Mouse (Mus musculus) left cerebral cortex, adult 2 months (tissue): Measurements from ENCODE around the gene Rbsn. TPM values are rescaled to one million over a fixed set of nuclear protein-coding genes. Genes with fewer than 3 reads are reported as not detected.

Source experiments
- DNase-seq, 2 experiments: peaks; one replicate each; pipeline ENCODE4 v3.0.0; 2021 to 2022; ENCODE audit warnings: low spot score in 2 of 2, mixed read lengths in 1 of 2; ENCODE audit errors: extremely low spot score in 1 of 2
- H3K27ac ChIP-seq: fragments of 200-600 bp; 2 replicates; pipeline ENCODE4 v1.8.1; 2022
- H3K4me3 ChIP-seq: fragments of 200-600 bp; 2 replicates; pipeline ENCODE4 v1.8.1; 2022
- CTCF ChIP-seq: fragments of 200-600 bp; IDR thresholded peaks from 2 replicates; pipeline ENCODE4 v1.8.1; 2022; ENCODE audit warnings: antibody characterized with exemption, mild to moderate bottlenecking, moderate library complexity
- intact Hi-C: fragments of 180-260 bp; cut with DNase I; formaldehyde crosslinking; loops from one replicate; pipeline ENCODE4 v1.15.1; 2025
- total RNA-seq, 2 experiments: library from RNA; stranded (reverse); gene quantifications; 2 replicates each; pipeline ENCODE4 v1.2.3; 2021

The Rbsn gene
- total RNA-seq, 2 experiments from 2014 or later: 43.8 to 47.1 TPM

DNA sequence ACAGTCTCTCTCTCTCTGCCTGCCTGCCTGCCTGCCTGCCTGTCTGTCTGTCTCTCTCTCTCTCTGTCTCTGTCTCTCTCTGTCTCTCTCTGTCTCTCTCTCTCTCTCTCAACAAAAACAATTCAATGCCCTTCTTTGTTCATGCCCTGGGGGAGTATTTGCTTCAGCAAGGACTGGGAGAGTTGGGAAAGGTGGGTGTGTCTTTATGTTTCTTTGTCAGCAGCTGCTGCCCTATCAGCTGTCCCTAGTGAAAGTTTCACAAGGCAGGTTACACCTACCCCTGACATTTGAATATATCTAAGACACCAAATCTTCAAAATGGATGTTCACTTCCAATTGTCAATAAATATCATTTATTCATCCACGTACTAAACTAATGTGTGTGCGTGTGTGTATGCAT is 14.9 kb upstream of the Rbsn start:
- Histone ChIP-seq H3K4me3 (no peak overlapping the region), H3K27ac (no peak overlapping the region)
- no peak for TF ChIP-seq CTCF
- intact Hi-C loops: no loop called here
- no peak for DNase-seq

DNA sequence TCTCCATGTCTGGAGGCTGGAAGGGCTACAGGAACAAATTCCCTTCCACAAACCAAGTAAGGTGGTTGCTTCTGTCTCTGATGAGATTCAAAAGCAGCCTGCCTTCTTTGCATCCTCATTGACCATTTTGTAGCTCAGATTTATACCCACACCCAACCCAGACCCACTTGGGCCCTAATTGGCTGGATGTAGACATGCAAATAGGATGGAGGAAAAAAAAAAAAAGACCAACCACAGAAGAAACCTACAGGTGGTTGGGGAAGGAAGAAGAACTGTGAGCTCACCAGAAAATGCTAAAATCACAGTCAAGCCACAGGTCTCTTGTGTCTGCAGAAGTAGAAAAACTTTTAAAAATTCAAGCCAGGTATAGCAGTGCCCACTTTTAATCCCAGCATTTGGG is 14.4 kb upstream of the Rbsn start:
- no peak for TF ChIP-seq CTCF
- DNase-seq: no peak
- Histone ChIP-seq H3K4me3 (no peak overlapping the region), H3K27ac (no peak overlapping the region)
- intact Hi-C loops: no loop called here

DNA sequence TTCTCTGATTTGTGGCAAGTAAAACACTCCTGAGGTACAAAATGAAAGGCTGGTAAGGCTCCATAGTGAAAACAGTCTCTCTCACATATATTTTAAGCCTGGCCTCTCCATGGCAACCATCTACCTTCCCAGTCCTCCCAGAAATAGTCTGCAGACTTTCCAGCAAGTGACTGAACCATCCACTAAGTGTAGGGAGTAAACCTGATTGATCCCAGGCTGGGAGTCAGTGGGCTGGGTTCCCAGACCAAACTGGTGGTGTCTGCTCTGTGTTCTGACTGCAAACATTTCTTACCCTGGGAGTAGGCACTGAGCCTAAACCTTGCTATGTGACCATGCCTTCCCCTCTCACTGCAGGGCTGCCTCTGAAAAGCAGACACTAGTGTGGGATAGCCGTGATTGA is 10.3 kb upstream of the Rbsn start:
- no peak for DNase-seq

DNA sequence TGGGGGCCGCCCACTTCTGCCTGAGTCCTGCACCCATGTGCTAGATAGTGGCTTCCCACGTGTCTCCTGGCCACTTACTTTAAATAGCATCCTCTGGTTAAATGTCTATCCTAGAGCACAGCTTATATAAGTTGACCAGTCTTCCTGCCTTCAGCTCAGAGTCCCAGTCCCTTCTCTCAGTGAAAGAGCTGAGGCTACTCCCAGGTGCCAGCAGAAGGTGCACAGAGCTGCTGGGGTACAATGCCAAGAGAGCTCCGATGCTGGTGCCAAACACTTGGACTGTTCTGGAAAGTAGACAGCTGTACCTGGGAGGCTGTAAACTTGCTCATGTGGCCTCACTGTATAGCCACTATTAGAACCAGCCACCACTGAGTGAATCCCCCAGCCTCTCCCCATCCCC is 7.3 kb upstream of the Rbsn start:
- no peak for DNase-seq
- Histone ChIP-seq H3K27ac (no peak overlapping the region), H3K4me3 (no peak overlapping the region)
- no peak for TF ChIP-seq CTCF
- intact Hi-C loops: no loop called here

More for the DNA sequence above, 10.3 kb upstream of the Rbsn start:
- TF ChIP-seq CTCF: no peak
- intact Hi-C loops: no loop called here
- peak overlapping the region; percentile 61; the same call in 1 of the 2 replicates for H3K27ac ChIP-seq
- no peak overlapping the region for H3K4me3 ChIP-seq

DNA sequence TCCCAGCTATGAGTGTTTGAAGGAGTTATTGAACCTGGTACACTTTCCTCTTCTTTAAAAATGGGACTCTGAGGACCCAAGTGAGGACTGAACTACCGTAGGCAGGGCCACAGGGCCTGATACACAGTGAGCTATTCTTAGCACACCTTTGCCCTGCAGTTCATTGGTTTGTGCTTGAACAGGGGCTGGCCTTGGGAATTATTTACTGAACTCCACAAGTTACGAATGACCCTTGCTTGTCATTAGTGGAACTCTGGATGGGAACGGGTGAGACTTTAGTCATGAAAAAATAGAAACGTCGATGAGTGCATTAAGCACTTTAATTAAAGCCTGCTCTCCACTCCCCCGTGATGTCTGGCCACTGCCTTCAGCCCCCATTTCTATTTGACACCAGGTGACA is 6.9 kb upstream of the Rbsn start:
- Histone ChIP-seq H3K4me3 (no peak overlapping the region), H3K27ac (no peak overlapping the region)
- TF ChIP-seq CTCF: no peak
- intact Hi-C loops: no loop called here
- no peak for DNase-seq

DNA sequence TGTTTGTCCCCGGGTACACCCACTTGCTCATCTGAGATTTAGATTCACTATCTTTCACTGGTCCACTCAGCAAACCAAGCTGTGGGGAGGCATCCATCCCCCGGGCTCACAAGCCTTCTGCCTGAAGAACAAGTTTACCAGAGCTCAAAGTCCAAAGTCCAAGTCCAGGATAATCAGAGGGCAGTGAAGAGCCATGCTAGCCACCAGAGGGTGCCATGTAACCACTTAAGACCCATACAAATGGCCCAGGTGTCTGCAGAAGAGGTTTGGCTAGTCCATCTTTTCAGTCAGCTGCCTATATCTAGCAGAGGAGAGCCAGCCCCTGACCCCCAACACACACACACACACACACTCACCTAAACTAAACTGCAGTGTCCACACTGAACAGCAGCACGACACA is 4.7 kb upstream of the Rbsn start:
- DNase-seq: peak; percentile 42 to 58
- intact Hi-C loops: loop anchor here (1.0 to 5.0 kb wide), 2 partner anchors 50 to 523 kb away; no protein-coding TSS in a partner anchor
- peak; percentile 70 for TF ChIP-seq CTCF
- Histone ChIP-seq H3K4me3 (no peak overlapping the region), H3K27ac (no peak overlapping the region)

DNA sequence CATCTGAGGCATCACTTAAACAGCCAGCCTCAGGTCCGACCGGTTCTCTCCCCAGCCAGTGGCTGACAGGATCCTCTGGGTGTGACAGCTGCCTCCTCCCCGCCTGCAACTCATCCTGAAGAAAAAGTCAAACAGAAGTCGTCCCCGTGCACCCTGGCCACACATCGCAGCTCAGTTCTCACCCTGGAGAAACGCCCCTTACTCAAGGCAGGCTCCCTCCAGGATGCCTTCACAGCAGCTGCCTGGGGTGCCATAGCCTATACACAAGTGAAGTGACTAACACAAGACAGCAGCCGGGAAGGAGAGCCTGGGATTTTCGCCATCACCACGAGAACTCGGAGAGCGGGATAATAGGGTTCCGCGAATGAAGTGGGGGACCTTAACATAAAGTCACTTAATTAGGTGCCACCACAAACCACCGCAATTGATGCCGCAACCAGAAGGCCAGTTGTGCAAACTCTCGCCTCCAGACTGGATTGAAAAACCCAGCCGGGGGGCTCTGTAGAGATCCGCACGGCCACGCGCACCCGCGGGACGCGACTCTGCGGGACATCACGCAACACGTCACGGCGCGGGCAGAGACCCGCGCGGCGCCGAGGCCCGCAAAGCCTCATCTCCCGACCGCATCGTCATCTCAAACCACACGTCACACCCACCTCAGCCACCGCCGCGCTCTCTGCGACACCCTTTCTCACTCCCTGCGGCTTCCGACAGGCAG is 511 bp downstream of the Rbsn start:
- no peak for TF ChIP-seq CTCF
- H3K27ac ChIP-seq: peak overlapping the region; percentile 89
- DNase-seq: no peak
- intact Hi-C loops: no loop called here
- H3K4me3 ChIP-seq: peak overlapping the region; percentile 86

DNA sequence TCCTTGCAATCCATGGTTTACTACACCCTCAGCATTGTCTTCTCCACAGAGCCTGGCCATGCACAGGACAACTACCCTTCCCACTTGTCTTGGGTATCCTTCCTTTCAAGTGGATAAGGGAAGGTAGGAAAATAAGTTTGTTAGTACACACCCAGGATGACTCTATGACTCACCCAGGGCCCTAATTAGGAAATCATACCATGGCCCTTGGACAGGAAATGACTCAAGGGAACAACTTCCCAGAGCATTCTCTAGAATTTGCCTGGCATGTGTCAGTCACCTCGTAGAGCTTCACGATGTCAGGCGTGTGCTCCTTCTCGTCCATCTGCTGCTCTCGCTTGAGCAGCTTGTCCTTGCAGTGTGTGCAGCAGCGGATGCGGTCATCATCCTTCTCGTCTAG is 15.3 kb downstream of the Rbsn start:
- no peak overlapping the region for H3K27ac ChIP-seq
- intact Hi-C loops: no loop called here
- DNase-seq: no peak
- TF ChIP-seq CTCF: no peak
- no peak overlapping the region for H3K4me3 ChIP-seq

DNA sequence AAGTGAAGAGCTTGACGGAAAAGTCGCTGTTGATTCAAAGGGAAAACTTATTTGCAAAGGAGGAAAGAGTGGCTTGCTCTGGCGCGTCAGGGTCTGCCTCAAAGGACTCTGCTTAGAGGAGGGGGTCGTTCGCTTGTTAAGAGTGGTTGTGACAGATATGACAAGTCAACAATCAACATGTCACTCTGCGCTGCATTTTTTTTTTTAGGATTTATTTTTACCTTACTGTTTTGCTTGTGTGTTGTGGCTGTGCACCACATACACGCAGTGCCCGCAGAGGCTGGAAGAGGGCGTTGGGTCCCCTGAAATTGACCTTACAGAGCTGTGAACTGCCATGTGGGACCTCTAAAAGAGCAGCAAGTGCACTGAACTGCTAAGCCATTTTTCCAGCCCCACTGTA is 30.5 kb downstream of the Rbsn start:
- intact Hi-C loops: loop anchor here (10.0 kb wide), 1 partner anchor 289 kb away; no protein-coding TSS in a partner anchor
- DNase-seq: no peak
- no peak; the same call in none of the 2 replicates for TF ChIP-seq CTCF
- H3K27ac ChIP-seq: peak overlapping the region; percentile 77
- peak overlapping the region; percentile 75 for H3K4me3 ChIP-seq

DNA sequence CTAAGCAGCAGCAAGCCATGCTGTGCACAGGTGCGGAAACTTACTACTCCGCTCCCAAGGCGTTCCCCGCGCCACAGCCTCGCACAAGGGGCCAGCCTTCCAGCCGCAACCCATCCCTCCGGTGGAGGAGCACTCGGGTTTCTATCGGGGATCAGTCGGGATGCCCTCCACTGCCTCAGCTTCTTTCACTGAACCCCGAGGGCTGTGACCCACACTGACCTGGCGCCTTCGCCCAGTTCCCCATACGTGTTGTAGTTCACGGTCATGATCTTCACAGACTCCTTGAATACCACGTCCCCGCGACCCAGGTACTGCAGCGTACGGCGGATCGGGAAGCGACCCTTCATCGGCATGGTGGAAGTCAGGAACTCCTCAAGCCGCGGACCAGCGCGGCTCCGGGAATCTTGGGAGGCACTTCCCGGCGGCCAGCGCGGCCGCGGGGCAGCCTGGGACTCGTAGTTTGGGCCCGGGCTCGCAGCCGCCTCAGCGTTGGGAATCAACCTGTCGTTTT is 31.0 kb downstream of the Rbsn start, which contains the start of gene Mrps25:
Gene Mrps25 (minus strand): TSS at position 413 of the 511 bp plus-strand sequence.
- no peak for TF ChIP-seq CTCF
- Histone ChIP-seq H3K4me3 (peak within 1 kb of the TSS; percentile 75), H3K27ac (peak within 1 kb of the TSS; percentile 77)
- intact Hi-C loops: loop anchor here (2.0 to 10.0 kb wide), 2 partner anchors 91 to 289 kb away; no protein-coding TSS in a partner anchor
- DNase-seq: peak; percentile 79 to 82

DNA sequence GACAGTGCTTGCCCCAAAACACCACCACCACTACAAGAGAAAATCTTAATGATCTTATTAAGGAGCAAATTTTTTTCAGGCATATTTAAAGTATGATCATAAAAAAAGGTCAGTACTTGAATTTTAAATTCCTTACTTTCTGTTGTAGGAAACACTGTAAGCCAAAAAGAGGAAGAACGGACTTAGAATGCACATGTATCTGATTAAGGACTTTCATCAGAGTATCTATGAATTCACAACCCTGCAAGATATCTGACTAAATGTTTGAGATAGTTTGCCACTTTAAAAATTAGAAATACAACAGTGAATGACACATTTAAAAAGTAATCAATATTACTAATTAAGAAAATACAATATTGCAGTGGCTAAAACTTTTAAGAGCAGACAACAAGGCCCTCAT is 38.3 kb downstream of the Rbsn start:
- no peak overlapping the region for H3K27ac ChIP-seq
- H3K4me3 ChIP-seq: no peak overlapping the region
- intact Hi-C loops: no loop called here
- no peak for TF ChIP-seq CTCF
- DNase-seq: no peak

DNA sequence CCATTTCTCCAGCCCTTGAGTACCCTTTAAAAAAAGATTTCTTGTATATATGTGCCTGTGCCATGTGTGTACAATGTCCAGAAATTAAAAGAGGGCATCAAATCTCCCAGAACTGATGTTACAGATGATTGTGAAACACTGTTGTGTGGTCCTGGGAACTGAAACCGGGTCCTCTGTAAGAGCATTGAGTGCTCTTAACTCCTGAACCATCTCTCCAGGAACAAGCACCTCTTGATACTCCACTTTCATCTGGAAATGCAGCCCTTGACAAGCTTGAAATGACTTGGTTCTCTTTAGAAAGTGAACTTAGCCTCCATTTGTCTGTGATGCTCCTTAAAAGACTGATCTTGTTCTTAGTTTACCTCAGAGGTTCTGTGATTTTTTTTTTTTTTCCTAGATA is 52.0 kb downstream of the Rbsn start:
- Histone ChIP-seq H3K27ac (no peak overlapping the region), H3K4me3 (no peak overlapping the region)
- intact Hi-C loops: no loop called here
- TF ChIP-seq CTCF: no peak
- no peak for DNase-seq

DNA sequence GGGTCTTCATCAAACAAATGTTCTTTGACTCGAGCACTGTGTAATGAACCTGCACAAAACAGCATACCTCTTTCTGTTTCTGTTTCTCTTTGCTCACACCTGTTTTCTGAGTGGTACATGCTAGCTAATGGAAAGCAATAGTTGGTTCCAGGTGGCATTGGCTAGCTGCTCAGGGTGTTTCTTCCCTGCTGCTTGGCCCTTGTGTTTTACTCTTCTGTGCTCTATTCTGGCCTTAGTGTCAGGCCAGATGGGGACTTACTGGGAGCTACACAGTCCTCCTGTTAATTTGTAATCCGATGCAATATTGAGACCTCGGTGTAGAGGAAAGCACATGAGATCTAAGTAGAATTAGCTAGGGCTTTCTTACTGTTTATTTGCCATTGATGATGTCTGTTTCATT is 55.9 kb downstream of the Rbsn start:
- no peak overlapping the region for H3K4me3 ChIP-seq

More for the DNA sequence above, 55.9 kb downstream of the Rbsn start:
- H3K27ac ChIP-seq: no peak overlapping the region
- intact Hi-C loops: no loop called here
- no peak for TF ChIP-seq CTCF
- DNase-seq: no peak
